Mouse (Mus musculus): Measurements from ENCODE around the gene Sec22a.

GRCm38 (mm10) chr16:35270945-35271344 lies 92.8 kb downstream of the Sec22a start:
- TF ChIP-seq GATA1 (IDR thresholded peaks at IDR 0.05; ENCODE audit: borderline replicate concordance, low read length) (no peak), FLI1 (IDR thresholded peaks at IDR 0.05; ENCODE audit: low read length) (no peak)

Data from megakaryocyte, embryonic 14.5 days (primary cell).